Mouse (Mus musculus) Muller cell, postnatal 12 days (primary cell): ENCODE measurements at regions not wholly inside any gene's neighbourhood (a gene's known extent, or its start where the extent isn't known, plus 50 kb on each side); places are given as distances from the start of the nearest gene placed in this dataset.
"Not testable (repeated sequence)": the region's sequence is repeated elsewhere in the genome, so short reads cannot be mapped to it uniquely, and the experiment has no call there.

ENCODE experiments used
- DNase-seq: peaks from one replicate; pipeline ENCODE4 v3.0.0-alpha.2; 2015; ENCODE audit errors: inconsistent ontology term

DNA sequence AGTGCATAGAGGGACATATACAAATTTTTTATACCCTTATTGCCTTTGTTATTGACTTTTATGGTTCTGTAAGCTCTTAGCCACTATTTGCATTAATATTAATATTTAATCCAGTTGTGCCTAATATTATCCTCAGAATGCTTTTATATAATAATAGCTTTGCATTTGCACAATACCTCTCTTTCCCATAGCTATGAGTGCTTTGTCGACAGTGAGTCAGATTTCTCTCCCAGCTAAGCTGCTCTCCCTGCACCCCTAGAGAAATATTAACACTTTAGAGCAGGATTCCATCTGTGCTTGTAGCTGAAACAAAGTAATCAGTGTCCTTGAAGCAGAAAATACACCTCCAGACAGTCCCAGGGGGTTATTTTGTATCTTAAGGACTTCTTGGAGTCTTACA lies 288.6 kb upstream of the Arglu1 start:
- no peak for DNase-seq

DNA sequence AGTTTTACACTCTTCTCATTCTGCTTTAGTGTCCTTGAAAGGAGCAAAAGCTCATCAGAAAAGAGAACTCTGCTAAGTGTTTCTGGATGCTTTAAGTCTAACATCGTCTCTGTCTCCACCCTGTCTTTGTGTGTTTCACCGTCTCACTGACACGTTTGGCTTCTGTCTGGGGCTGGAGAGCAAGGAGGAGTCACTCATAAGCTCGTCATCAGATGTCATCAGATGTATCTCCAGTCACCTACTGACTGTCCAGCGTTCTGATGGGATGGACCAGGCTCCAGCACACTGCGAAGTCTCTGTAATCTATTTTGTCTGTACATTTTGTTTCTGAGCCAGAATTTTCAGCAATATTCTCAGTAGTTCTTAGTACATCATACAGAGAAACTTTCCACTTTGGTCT lies 283.4 kb upstream of the Arglu1 start:
- DNase-seq = no peak

DNA sequence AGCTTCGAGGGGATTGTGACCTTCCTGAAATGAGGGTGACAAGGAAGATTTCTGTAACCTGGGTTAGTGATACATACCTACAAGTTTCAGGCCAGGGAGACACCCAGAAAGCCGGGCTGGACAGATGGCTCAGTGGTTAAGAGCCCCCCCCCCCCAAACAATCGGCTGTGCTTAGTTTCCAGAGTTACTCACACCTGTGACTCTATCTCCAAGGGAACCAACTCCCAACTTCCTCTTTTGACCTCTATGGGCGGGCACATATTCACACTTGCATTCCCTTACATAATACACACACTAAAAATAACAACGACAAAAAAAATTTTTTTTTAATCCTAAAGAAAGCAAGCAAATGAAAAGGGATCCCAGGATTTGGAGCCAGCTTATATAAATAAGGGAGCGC lies 283.0 kb upstream of the Arglu1 start:
- DNase-seq = no peak

- DNase-seq = no peak
Measured at GRCm38 (mm10) chr8:8970776-8971175, 280.5 kb upstream of the Arglu1 start.

- DNase-seq = no peak
Measured at GRCm38 (mm10) chr8:8970346-8970745, 280.0 kb upstream of the Arglu1 start.

GRCm38 (mm10) chr8:8969112-8969950 lies 279.0 kb upstream of the Arglu1 start:
- no peak for DNase-seq

DNA sequence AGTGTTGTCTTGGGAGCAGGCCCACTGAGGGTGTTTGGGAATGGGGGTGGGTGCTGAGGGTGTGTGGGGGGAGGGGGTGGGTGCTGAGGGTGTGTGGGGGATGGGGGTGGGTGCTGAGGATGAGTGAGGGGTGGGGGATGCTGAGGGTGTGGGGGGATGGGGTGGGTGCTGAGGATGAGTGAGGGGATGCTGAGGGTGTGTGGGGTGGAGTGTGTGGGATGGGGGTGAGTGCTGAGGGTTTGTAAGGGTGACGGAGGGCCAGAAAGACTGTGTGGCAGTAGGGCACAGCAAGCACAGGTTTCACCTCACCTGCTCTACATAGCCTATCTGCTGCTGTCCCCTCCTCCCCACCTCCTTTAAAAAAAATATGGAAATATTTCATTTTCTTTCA lies 276.3 kb upstream of the Arglu1 start:
- DNase-seq = no peak

GRCm38 (mm10) chr8:8965983-8966657 lies 275.8 kb upstream of the Arglu1 start:
- peak; percentile 36 for DNase-seq

DNA sequence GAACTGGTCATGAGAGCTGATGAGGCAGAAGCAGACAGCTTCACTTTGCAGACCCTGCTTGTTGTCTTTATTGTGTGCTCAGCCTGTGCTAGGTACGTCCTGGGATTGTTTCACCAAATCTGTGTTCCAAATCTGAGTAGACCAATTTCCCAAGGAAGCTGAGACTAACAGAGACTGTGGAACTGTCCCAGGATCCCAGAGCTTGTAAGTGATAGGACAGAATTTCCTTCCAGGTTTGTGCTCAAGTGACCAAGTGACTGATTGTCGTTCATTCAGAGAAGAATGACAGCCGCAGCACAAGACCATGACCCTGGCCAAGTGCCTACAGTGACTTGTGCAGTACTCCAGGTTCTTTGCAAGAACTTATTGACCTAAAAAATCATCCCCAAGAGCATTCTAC lies 269.9 kb upstream of the Arglu1 start:
- no peak for DNase-seq

- DNase-seq = no peak
Measured at GRCm38 (mm10) chr8:8959787-8960093, 269.4 kb upstream of the Arglu1 start.

- DNase-seq = no peak
Measured at GRCm38 (mm10) chr8:8959021-8959786, 268.9 kb upstream of the Arglu1 start.

GRCm38 (mm10) chr8:8958140-8958539 lies 267.8 kb upstream of the Arglu1 start:
- not testable (repeated sequence) for DNase-seq

- no peak for DNase-seq
Measured at GRCm38 (mm10) chr8:8952212-8952611, 261.9 kb upstream of the Arglu1 start.

DNA sequence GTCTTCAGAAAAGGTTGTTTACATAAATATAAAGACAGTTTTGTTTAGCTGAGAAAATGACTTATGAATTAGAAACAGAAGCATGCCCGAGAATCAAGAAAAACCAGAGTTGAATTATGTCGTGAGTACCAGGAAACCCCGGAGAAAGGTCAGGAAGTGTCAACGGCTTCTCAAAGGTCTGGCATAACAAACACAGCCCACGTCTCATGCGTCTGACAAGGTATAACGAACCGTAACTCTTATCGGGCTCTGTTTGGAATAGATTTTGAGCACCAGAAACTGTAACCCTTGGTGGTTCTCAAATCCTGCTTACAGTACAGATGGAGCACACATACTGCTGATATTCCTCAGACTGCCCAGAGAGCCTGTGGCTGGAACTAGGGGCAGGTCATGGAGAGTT lies 260.9 kb upstream of the Arglu1 start:
- no peak for DNase-seq

DNA sequence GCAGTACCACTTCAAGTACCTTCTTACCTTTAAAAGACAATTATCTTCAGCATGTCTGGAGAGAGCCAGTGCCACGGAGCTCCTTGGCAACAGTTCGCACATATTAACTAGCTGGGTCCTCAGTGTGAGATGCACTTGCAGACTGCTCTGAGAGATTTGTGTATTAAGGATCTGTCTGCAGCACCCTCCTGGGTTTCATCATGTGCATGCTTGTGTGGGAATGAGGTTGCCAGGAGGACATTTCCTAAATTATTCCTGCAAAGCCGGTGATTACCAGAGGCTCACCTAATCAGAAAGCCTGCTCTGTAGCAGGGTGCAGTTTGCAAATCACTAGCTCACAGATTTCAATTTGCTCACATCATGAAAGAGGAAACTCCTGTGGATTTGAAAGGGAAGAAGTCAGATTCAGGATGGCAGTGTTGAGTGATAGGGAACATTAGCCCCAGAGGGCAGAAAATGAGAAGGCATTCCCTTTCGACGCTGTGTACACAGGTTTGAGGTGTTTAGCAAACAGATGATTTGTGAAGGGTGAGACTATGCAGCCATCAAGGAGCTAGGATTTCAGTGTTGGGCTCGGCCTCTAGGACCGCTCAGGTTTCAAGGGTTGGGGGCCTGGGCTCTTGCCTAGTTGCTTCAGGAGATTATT lies 257.3 kb upstream of the Arglu1 start:
- no peak for DNase-seq

GRCm38 (mm10) chr8:8942991-8943390 lies 252.7 kb upstream of the Arglu1 start:
- no peak for DNase-seq

GRCm38 (mm10) chr8:8940899-8941298 lies 250.6 kb upstream of the Arglu1 start:
- no peak for DNase-seq

DNA sequence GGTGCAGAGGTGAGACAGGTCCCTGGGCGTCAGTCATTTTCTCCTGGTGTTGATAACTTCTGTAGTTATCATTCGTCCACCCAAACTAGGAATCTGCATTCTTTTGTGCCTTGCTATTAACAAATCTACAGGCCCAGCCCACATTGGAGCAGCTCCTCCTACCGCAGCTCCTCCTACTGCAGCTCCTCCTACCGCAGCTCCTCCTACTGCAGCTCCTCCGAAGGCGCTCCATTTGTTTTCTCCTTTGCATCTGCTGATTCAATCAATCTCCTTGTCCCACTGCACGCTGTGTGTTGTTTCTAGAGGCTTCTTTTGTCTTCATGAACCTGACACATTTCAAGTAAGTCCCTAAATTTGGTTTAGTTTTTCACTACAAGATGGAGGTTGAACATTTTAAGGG lies 248.2 kb upstream of the Arglu1 start:
- no peak for DNase-seq

GRCm38 (mm10) chr8:8932466-8932865 lies 242.1 kb upstream of the Arglu1 start:
- no peak for DNase-seq

DNA sequence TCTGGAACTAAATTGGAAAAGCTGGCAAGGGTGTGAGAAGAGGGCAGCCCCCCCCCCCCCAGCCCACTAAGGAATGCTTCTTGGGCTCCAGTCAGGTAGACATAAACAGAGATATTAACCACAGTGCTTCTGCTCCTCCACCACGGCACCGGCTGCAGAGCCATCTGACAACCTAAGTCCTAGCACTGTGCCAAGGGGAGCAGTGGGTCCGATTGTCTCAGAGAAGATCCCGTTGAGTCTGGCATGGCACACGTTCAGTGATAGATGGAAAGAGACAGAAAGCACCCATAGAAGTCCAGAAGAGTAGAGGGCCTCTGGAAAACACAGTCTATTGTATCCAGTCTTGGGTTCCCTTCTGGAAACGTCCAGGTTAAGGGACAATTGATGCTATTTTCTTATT lies 241.4 kb upstream of the Arglu1 start:
- no peak for DNase-seq

DNA sequence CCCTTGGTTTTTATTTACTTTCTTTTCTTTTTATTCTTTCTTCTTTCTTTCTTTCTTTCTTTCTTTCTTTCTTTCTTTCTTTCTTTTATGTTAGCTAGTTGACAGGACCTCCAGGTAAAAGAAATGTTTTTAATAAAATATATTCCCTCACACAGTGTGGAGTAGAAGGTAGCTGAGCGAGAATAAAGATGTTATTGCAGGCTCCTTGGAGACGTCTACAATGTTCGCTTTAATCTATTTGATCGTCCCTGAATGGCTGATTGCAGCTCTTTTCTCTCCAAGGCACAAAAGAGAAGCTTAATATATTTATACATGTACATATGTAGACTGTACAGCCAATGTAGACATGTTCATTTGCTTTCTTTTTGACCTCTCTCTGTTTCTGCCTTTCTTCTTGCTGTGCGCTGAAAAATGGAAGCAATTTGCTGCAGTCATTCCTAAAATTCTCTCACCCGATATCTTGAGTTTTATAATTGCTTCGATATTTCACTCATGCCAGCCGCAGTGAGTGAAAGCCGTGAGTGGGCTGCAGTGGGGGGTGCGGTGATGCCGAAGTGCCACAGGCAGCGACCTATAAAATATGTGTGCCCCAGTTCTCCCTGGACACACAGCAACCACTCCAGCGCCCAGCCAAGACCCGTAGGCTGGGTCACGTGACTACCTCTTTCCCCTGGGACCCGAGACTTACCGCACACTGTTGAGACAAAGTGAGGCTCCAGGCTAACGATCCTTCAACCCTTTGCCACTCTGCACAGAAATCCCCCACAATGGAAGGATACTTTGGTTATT lies 237.9 kb upstream of the Arglu1 start:
- DNase-seq = peak; percentile 67
